Mouse (Mus musculus) C2C12 (cell line): ENCODE measurements around the gene Cib1.

ENCODE experiments used
- CEBPB ChIP-seq: IDR thresholded peaks from one replicate; pipeline ENCODE4 v1.6.1; 2011; ENCODE audit warnings: low read depth, mild to moderate bottlenecking, control low read depth, moderate library complexity
- CTCF ChIP-seq: IDR thresholded peaks from one replicate; pipeline ENCODE4 v1.5.1; 2011; ENCODE audit not compliant: control insufficient read depth, insufficient read depth, insufficient read length
- MAX ChIP-seq: IDR thresholded peaks from one replicate; pipeline ENCODE4 v1.6.1; 2011; ENCODE audit warnings: mild to moderate bottlenecking, control low read depth
- USF1 ChIP-seq: IDR thresholded peaks from one replicate; pipeline ENCODE4 v1.6.1; 2011; ENCODE audit warnings: low read depth, mild to moderate bottlenecking, control low read depth, moderate library complexity

GRCm38 (mm10) chr7:80183969-80184368 lies 48.6 kb downstream of the Cib1 start:
- TF ChIP-seq CTCF (no peak), MAX (no peak), USF1 (no peak), CEBPB (no peak)
